Mouse (Mus musculus) neural tube, embryonic 10.5 days (tissue): Measurements from ENCODE around the gene Tgm3.

Experiments used
- DNase-seq: peaks from one replicate; pipeline ENCODE4 v3.0.0-alpha.2; 2017; ENCODE audit warnings: low spot score; ENCODE audit errors: extremely low spot score

Tgm3 gene

DNA sequence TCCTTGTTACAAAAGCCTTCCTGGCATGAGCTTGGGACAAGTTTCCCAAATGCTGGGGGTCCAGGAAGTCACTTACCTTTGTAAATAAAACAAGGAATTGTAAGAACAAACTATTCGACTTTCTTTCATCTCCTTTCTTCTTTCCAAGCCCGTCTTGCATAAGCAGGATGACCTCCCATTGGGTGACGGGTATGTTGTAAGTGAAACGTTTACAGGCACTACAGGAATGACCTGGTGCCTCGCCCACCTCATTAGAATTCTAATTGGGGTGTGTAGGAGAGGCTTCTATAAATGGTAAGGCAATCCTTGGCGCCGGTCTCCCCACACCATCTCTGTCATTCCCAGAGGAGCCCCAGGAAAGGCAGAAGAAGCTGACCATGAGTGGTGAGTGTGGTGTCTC, at the start of gene Tgm3:
Gene Tgm3, plus strand, starts transcription at position 324 of the 400 bp plus-strand sequence.
- no peak for DNase-seq

DNA sequence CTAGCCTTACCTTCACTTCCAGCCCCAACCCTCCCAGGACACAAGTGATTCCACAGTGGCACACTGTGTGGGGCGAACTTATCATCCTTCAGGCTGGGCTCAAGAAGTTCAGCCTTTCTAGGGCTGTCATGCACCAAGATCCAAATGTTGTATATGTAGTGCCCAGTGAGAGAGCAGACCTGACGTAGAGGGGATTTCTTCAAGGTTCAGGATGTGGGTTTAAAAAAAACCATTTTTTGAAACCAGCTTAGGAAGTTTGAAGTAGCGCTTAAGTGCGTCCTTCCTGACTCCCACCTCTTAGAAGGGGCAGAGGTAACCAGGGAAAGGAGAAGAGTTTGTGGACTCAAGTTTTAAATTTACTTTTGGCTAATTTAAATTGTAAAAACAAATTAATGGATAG, 31.5 kb upstream of the Tgm3 start:
- no peak for DNase-seq

DNA sequence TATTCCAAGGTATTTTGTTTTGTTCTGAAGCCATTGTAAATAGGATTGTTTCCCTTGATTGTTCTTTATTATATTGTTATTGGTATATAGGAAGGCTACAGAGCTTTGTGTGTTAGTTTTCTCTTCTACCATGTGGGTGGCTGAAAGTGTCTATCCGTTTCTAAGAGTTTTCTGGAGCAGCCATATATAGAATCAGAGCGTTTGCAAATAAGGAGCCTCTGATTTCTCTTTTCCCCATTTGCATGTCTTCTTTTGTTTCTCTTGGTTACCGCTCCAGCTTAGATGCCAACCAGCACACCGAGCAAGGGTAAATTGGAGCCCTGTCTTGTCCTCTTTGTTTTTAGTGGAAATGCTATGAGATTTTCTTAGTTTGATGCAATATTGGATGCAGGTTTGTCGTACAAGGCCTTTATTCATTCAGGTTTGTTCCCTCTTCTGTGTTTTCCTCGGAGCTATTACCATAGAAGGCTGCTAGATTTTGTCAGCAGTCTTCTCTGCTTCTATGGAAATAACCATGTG, 24.6 kb upstream of the Tgm3 start:
- no peak for DNase-seq

DNA sequence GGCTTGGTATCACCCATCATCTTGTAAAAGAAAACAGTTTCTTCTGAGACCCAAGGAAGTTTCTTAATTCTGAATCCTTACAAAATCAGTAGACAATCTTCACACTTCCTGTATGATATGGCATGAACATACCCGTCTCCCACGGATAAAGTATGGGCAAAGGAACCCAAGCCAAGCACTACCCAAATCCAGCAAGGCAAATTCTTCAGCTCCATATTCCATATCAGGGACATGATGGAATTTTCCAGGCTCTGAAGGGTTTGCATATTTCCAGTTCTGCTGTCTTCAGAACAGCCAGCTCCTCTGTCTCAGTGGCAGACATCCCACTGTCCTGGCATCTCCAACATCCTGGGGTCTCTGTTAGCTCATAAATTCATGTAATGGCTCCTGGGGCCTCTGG, 22.5 kb upstream of the Tgm3 start:
- no peak for DNase-seq

DNA sequence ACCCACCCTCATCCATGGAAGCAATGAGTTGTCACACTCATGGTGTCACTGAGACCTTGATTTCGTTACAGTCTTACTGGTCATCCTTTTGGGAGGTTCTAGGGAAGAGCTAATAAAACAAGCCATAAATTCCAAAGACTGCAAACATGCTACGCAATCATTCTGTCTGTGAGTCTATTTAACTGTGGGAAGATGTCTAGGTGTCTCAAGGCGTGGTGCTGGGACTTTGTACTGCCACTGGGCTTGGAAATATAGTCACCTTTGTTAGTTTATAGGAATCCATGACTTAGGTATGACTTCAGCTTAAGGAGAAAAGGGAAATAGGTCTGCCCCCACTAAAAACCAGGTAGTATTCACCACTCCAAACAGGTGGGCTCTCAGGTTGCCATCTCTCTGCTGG, 17.7 kb upstream of the Tgm3 start:
- no peak for DNase-seq

DNA sequence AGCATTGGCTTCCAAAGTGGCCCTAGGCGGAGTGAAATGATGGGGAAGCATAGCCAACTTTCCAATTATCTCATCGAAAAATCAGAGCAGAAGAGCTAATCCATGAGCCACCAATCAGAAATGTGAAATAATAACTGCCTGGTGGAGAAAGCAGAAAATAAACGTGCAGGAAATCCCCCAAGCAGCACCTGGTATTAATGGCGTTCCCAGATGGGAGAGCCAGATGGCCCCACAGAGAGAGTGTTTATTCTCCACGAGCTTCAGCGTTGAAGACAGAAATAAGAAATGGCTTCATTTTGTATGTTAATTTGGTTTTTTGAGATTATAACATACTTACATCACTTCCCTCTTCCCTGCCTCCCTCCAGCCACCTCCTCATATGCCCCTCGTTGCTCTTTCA, 13.7 kb upstream of the Tgm3 start:
- DNase-seq, result no peak

DNA sequence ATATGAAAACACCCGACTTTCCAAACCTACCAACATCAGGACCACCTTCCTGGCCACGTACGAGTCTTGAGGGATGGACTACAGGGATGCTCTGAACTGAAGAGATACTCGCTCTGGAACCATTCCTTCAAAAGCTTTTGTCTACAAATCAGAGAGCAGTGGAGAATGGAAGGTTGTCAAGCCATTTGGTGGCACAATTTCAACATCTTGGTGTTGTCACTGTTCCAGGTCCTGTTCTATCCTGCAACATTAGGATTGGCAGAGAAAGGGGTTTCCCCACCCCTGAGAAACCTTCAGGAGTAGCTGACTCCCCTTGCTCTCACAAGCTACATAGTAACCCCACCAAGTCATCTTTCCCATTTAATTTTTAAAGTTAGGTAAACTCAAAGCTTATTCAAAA, 12.9 kb upstream of the Tgm3 start:
- DNase-seq, result no peak

DNA sequence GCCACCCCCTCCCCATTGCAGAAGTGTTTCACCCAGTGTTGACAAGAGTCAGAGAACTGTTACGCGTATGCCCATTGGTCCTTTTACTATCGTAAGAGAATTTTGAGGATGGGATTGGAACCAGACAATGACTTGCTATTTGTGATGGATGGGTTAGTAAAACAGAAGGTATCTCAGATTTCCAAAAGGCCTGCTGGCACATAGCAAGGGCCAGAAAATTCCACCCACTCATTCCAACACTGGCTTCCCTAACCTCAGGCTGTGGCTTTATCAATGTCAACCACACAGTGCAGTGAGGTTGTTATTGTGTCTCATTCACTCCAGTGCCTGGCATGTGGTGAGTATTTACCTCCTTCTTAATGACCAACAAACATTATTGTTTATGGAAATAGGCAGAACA, 11.5 kb upstream of the Tgm3 start:
- DNase-seq, result no peak

DNA sequence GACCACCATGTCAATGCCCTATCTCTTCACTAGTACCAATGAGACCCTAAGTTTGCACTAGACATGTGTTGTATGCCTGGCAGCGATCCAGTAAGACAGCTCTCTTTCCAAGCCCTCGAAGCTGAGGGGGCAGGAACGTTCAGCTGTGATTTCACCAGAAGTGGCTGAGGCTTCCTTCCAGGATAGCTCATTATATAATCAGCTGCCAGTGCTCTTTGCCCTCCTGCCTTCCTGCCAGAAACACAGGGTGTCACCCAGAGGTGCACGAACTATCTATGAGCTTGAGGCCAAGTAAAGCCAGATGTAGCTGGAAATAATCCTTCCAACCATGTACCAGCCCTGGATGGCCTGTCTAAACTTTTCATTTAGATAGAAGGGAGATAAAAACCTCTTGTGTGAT, 8.1 kb upstream of the Tgm3 start:
- no peak for DNase-seq

DNA sequence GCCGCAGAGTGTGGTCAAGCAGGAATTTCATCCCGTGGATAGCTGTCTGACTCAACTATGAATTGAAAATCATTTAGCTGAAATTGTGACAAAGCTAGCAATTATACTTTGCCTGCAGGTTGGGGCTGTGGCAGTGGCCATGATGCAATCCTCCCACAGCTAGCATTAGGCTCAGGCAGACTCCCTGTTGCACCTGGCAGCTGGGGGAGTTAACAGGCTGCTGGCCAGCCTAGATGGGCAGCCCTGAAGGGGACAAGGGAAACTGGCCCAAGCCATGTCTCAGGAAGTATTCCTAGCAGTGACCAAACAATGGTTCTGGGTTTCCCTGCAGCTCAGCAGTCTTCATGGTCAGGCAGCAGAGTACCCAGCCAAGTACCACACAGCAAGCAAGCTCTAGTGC, 2.8 kb upstream of the Tgm3 start:
- DNase-seq, result no peak

DNA sequence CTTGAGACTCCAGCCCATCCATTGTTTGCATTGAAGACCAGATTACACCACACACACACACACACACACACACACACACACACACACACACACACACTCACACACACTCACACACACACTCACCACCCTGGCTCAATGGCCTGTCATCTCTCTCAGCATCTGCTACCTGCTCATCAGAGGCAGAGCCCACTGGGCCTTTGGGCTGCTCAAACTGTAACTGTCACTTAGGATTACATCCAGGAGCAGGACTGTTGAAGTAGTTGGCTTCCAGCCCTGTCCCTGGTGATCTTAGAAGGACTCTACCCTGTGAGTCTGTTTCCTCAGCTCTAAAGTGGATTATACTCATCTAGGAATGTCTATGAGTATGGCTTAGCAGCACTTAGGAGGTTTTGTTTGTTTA, 1.5 kb downstream of the Tgm3 start:
- DNase-seq, result no peak

DNA sequence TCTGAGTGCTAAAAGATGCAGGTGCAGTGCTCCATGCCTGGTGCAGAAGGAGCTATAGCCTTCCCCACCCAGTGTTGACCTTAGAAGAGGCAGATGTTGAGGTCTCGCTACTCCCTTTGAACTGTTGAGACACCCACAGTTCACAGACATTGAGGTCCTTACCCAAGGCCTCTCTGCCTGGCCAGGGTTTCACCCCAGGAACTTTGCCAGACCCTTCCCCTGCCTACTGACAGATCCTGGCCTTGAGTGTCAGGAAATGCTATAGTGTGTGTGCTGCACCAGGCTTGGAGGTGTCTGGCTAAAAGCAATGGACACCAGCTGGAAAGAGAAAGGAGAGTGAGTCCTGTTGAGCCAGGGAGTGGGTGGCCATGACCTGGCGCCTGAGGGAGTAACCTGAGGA, 3.0 kb downstream of the Tgm3 start:
- DNase-seq, result no peak

DNA sequence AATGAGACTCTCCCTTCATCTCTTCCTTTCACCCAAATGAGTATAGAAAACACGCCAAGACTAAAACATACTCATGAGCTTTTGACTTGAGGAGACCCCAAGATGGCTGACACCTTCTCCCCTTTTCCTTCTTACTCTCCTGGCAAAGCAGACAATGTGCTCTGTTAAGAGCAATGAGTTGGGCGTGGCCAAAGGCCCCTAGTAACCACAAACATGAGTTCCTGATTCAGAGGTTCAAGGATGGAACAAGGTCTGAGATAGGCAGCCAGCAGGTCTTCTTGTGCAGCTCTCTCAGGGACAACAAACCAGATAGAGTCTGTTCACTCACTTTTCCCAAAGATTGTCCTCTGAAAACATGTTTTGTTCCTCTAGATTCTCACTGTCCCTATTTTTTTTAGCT, 5.9 kb downstream of the Tgm3 start:
- no peak for DNase-seq

DNA sequence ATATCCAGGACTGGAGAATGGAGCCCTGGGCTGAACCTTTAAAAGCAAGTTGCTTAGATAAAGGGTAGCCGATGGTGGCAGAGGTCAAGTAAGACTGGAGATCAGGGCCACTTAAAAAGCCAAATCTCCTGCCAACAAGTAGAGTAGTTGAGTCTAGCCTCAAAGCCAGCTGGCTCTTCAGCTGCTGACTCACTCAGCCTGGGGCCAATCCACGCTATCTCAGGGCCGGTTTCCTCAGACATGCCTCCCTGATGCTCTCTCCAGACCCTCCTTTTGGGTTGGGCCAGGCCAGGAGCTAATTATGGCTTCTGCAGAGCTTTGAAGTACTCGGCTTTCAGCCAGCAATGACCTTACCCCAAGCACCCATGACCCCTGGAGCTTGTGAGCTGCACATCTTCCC, 15.7 kb downstream of the Tgm3 start:
- DNase-seq, result no peak

DNA sequence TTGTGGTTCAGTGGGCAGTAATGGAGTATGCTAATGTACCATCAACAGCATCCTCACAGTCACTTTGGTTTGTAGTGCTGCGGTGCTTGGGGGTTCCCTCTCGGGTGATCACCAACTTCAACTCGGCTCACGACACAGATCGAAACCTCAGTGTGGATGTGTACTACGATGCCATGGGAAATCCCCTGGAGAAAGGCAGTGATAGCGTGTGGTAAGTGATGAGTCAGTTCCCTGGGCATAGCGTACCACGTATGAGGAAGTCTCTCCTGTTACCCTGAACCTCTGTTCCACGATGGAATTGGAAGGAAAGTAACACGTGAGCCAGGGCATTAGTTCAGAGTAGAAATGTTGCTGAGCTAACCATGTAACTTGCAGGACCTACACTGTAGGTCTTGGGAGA, 17.7 kb downstream of the Tgm3 start:
- DNase-seq, result no peak

DNA sequence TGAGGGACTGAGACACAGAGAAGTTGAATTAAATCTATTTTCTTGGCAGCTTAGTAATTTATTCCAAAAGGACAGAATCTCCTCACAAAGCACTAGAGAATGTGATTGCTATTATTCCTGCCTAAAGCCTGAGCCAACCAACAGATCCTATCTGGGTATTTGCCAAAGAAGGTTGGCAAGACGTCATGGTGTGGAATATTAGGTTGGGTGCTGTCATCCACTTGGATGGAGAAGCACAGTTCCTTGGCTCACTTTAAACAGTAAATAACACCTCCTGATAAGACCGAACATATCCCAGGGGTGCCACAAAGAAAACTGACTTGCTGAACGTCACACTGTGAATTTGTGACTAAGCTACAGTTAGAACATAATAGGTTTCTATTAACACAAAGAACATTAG, 20.5 kb downstream of the Tgm3 start:
- no peak for DNase-seq

DNA sequence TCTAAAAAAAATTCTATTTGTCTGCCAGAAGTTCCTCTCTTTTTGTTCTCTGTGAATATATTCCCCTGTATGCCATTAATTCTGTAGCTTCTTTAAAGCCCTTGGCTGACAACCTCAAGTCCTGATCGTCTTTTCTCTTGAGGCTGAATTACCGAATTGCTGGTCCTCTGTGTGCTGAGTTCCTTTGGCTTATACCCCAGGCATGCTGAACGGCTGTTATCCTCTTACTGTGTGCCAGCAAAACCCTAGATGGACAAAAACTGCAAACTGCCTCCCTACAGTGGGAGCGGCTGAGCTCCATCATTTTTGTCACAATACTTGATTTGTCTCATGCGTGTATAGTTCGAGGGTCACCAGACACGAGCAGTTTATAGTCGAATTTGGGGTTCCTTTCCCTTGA, 24.7 kb downstream of the Tgm3 start:
- no peak for DNase-seq

DNA sequence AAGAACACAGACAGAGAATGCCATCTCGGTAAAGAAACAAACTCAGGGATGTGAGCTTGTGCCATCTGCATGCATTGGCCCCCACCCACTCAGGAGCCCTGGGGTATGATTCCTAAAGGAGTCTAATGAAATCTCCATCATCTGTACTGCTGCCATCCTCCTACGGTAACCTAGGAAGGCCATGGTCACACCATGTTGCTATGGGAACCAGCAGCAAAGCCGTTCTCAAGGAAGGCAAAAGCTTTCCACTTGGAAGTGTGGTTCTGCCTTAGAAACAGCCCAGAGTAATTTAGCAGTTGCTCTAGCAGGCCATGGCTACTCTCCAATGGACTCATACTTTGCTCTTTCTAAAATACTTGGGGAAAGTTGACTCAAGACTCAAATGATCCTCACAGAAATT, 26.8 kb downstream of the Tgm3 start:
- no peak for DNase-seq

DNA sequence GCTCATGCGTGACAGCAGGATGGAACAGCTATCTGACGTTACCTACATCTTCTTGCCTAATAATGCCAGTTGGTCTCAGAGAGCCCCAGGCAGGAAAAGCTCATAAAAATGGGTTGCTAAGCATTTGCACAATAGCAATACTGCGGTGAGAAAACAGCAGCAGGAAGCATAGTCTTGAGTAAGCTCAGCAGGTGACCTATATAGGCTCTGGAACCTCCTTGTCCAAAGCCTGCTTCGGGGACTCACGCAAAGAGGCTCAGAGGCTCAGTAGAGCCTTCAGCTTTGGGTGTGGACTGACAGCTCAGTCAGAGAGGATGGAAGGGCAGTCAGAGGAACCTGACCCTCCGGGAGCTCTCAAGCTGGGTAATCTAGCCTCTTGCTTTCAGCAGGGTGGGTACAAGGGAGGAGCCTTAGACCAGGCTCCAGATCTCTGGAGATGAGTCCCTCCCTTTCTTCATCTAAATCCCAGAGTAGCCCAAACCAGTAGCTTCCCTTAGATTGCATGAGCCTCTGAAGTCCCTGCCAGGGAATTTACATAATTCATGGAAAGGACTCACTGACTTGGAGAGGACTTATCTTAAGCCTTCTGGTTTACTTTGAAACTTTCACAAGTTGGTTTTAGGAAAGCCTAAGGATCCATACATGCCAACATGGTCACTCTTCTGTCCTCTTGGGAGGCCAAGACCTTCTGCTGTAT, 28.2 kb downstream of the Tgm3 start:
- DNase-seq, result no peak

DNA sequence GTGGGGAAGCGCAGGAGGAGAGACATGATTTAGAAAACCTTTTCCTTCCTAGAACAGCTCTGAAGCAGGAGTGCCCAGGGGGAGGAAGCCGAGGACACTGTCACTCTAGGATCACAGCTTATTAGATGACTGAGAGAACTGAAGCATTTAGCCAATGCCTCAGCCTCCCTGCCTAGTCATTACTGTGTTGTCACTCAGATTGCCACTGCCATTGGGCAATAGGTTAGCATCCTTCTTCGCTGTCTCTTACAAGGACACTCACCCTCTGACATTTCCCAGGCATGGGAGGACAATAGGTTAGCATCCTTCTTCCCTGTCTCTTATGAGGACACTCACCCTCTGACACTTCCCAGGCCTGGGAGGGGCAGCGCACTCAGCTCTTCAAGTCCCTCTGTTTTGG, 31.7 kb downstream of the Tgm3 start:
- DNase-seq, result no peak

DNA sequence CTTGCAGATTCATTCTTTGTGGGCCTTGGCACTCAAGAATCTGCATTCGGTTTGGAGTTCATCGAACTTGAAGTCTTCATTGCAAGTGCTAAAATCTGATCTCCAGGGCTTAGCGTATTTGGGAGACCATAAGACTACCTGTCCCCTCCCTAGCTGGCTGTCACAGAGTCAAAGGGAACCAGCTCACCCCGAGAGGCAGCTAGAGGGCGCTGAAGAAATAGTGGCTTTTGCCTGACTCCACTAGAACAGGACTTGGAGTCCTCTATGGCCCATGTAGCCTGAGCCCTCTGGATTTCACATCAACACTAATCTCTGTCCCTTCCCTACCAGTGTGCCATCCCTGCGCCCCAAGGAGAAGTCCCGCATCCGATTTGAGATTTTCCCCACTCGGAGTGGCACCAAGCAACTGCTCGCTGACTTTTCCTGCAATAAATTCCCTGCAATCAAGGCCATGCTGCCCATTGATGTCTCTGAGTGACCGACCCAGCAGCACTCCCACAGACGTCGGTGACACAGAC, 35.8 kb downstream of the Tgm3 start:
- no peak for DNase-seq

DNA sequence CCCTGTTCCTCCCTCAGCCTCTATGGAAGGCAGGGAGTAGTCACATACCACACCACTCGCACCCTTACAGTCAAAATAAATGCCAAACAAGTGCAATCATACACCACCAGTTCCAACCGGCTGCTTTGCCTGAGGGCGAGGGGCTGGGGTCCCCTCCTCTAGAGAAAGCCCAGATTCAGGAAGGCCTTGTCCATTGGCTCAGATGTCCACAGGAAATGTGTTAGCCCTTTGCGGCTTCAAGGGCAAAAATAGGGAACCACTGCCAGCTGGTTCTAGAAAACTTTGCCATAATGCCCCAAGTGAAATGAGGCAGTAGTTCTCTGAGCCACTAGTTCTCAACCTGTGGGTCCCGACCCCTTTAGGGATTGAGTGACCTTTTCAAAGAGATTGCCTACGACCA, 36.6 kb downstream of the Tgm3 start:
- DNase-seq, result no peak

DNA sequence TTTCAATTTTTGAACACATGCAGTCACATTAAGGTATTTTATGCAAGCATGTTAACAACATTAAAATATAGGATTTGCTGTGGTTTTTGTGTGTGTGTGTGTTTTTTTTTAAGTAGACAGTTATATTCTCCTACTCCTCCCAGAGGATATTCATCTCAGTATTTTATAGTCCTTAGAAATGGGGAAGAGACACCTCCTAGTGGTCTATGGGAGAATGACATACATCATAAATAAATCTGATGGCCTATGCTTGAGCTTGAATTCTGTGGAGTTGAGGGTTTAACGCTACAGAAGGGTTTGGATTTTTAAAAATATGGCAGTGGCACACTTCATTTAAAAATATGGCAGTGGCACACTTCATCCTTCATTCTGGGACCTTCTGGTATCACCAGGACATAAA, 46.0 kb downstream of the Tgm3 start:
- DNase-seq, result no peak

DNA sequence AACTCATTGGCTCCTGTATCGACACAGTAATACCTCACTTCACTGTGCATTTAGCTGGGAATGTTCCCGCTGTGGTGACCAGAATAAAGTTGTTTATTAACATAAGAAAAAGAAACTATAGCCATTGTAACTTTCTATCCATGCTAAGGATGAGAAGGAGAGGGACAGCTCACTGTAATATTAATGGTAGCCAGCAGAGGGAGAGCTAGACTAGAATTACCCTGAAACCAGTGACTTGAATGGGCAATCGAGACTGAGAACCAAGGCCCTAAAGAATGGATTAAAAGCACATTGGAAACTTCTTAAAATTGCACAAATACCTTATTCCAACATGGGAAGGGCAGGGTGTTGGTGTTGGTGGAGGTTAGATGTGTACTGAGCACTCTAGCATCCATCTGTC, 56.1 kb downstream of the Tgm3 start:
- no peak for DNase-seq
